25 mouse cellular contexts compared by ENCODE assay signal in the genomic region with DNA sequence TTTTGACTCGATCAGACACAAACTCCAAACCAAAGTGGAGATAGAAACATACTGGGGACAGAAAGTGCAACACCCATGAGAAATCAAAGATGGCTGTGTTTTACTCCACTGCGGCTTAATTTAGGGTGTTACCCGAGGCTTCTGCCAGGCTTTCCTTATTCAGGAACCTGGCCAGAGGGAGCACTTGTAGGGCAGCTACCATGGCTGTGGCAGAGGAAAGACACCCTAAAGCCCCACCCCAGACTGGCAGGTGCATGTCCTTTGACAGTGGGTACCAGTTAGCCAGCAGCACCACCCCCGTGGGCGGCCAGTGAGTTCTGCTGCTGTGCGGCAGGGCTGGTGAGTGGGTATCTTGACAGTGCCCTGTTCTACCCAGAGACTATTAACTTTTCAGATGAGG. TPM values are rescaled to one million over a fixed set of nuclear protein-coding genes. Genes with fewer than 3 reads are reported as not detected.
"Had no signal": no experiment of that assay in that cellular context is flagged by ENCODE, and none has a peak within 500 bp of the region (broad histone marks: within the 10 kb centered on the region; RNA-seq: fewer than 3 reads in every experiment).

No protein-coding gene starts in this region.

- H3K9ac ChIP-seq: forebrain, postnatal 0 days; heart, embryonic 12.5 days; hindbrain, embryonic 13.5 days; hindbrain, embryonic 15.5 days; kidney, embryonic 15.5 days; limb, embryonic 13.5 days; limb, embryonic 15.5 days; liver, embryonic 12.5 days; liver, embryonic 14.5 days had no signal

- H3K9me3 ChIP-seq: heart, embryonic 10.5 days; heart, embryonic 12.5 days; hindbrain, embryonic 13.5 days; hindbrain, embryonic 15.5 days; kidney, embryonic 15.5 days; limb, embryonic 13.5 days; limb, embryonic 15.5 days; liver, embryonic 12.5 days had no signal

- H3K4me2 ChIP-seq: heart, embryonic 12.5 days; hindbrain, embryonic 13.5 days; hindbrain, embryonic 15.5 days; kidney, embryonic 15.5 days; limb, embryonic 13.5 days; limb, embryonic 15.5 days; liver, embryonic 12.5 days had no signal

- H3K27ac ChIP-seq: heart, embryonic 10.5 days; hindbrain, embryonic 13.5 days; hindbrain, embryonic 15.5 days; hindbrain, postnatal 0 days; kidney, embryonic 15.5 days; kidney, postnatal 0 days; limb, embryonic 13.5 days; limb, embryonic 15.5 days; liver, embryonic 12.5 days; liver, embryonic 14.5 days had no signal

- H3K4me3 ChIP-seq: heart, embryonic 10.5 days; heart, embryonic 12.5 days; hindbrain, embryonic 13.5 days; hindbrain, embryonic 15.5 days; kidney, embryonic 15.5 days; limb, embryonic 13.5 days; limb, embryonic 15.5 days; liver, embryonic 12.5 days had no signal

- H3K27me3 ChIP-seq: heart, embryonic 12.5 days; hindbrain, embryonic 13.5 days; hindbrain, embryonic 15.5 days; kidney, embryonic 15.5 days; limb, embryonic 13.5 days; limb, embryonic 15.5 days; liver, embryonic 12.5 days had no signal

- H3K36me3 ChIP-seq: hindbrain, embryonic 13.5 days; hindbrain, embryonic 15.5 days; kidney, embryonic 15.5 days; limb, embryonic 15.5 days; liver, embryonic 12.5 days had no signal

- H3K4me1 ChIP-seq: heart, embryonic 10.5 days; heart, embryonic 12.5 days; hindbrain, embryonic 13.5 days; hindbrain, embryonic 15.5 days; kidney, embryonic 15.5 days; limb, embryonic 13.5 days; limb, embryonic 15.5 days; liver, embryonic 12.5 days had no signal

- ATAC-seq: forebrain, postnatal 0 days; hindbrain, postnatal 0 days; intestine, embryonic 16.5 days; liver, embryonic 12.5 days had no signal

- DNase-seq: forebrain, postnatal 0 days; heart, postnatal 14 days; heart, postnatal 36 days; kidney, adult 11 months; kidney, adult 2 months; kidney, adult 9 months; kidney, postnatal 14 days; kidney, postnatal 36 days; layer of hippocampus, adult 9-11 months; layer of hippocampus, postnatal 36 days; left cerebral cortex, postnatal 4 days had no signal

RNA-seq across cellular contexts. Expression of gene Bves, which starts 20.5 kb away (rescaled TPM):
- total RNA-seq: hematopoietic stem cell, adult 5-6 weeks had no signal
- polyA plus RNA-seq: liver, adult 2 months had no signal
